Mouse (Mus musculus) forebrain, embryonic 10.5 days (tissue): Measurements from ENCODE around the gene Mtx1. TPM values are rescaled to one million over a fixed set of nuclear protein-coding genes. Genes with fewer than 3 reads are reported as not detected.
A peak's percentile ranks its signal among the peaks of the same experiment; 100 is the strongest.

Source experiments
- DNase-seq: peaks from one replicate; pipeline ENCODE4 v3.0.0-alpha.2; 2017; ENCODE audit warnings: low spot score; ENCODE audit errors: extremely low spot score
- H3K27ac ChIP-seq: fragments of 300-500 bp; sonication (generic); 2 replicates; pipeline ENCODE4 v1.5.1; 2016; ENCODE audit warnings: mild to moderate bottlenecking
- H3K27me3 ChIP-seq: fragments of 300-500 bp; sonication (generic); 2 replicates; pipeline ENCODE4 v1.6.1; 2016; ENCODE audit warnings: mild to moderate bottlenecking; ENCODE audit not compliant: poor library complexity, severe bottlenecking
- H3K36me3 ChIP-seq: fragments of 300-500 bp; sonication (generic); replicated peaks from 2 replicates; pipeline ENCODE4 v1.6.1; 2016; ENCODE audit warnings: mild to moderate bottlenecking, moderate library complexity
- H3K4me1 ChIP-seq: fragments of 300-500 bp; sonication (generic); 2 replicates; pipeline ENCODE4 v1.6.1; 2016
- H3K4me3 ChIP-seq: fragments of 300-500 bp; sonication (generic); 2 replicates; pipeline ENCODE4 v1.5.1; 2016; ENCODE audit warnings: mild to moderate bottlenecking, moderate library complexity
- H3K9me3 ChIP-seq: fragments of 300-500 bp; sonication (generic); 2 replicates; pipeline ENCODE4 v1.6.1; 2016; ENCODE audit warnings: mild to moderate bottlenecking, moderate library complexity
- WGBS: fragments of 180-500 bp; shearing (Covaris S2); methylation state at CpG from one replicate; pipeline ENCODE4 v1.1.7; 2016; 5-methylcytosine and 5-hydroxymethylcytosine counted together
- polyA plus RNA-seq: library from polyadenylated mRNA; unstranded; fragments of >200 nt; fragmentation: Nextera tagmentation; extraction: Ambion mirVana; gene quantifications from 2 replicates; pipeline ENCODE4 v1.2.1, GENCODE M21; 2016

Mtx1 gene
- polyA plus RNA-seq, 1 experiment from 2014 or later: 242 TPM

GRCm38 (mm10) chr3:89233562-89234110 is 6.7 kb upstream of the Mtx1 start:
- DNase-seq: no peak
- H3K4me3 ChIP-seq: no peak overlapping the region
- H3K27ac ChIP-seq: no peak overlapping the region
- no peaks in the 10 kb centered on the region for H3K9me3 ChIP-seq
- H3K27me3 ChIP-seq: peaks cover 33% of the 10 kb centered on the region
- H3K4me1 ChIP-seq: peaks cover 38% of the 10 kb centered on the region
- 88% methylated on average over 14 of the region's 14 CpGs for WGBS
- H3K36me3 ChIP-seq: peaks cover 65% of the 10 kb centered on the region

GRCm38 (mm10) chr3:89232614-89233013 is 5.7 kb upstream of the Mtx1 start:
- Histone ChIP-seq H3K27me3 (peaks cover 34% of the 10 kb centered on the region), H3K36me3 (peaks cover 55% of the 10 kb centered on the region), H3K27ac (no peak overlapping the region), H3K4me1 (peaks cover 40% of the 10 kb centered on the region), H3K4me3 (no peak overlapping the region), H3K9me3 (no peaks in the 10 kb centered on the region)
- DNase-seq: no peak
- WGBS: 65% methylated on average over 6 of the region's 6 CpGs

- 76% methylated on average over 16 of the region's 16 CpGs for WGBS
- Histone ChIP-seq H3K4me1 (peaks cover 48% of the 10 kb centered on the region), H3K4me3 (no peak overlapping the region), H3K36me3 (peaks cover 47% of the 10 kb centered on the region), H3K27me3 (peaks cover 34% of the 10 kb centered on the region), H3K9me3 (no peaks in the 10 kb centered on the region), H3K27ac (no peak overlapping the region)
- DNase-seq: no peak
Observed at GRCm38 (mm10) chr3:89231772-89232275, 4.9 kb upstream of the Mtx1 start.

- Histone ChIP-seq H3K4me1 (peaks cover 53% of the 10 kb centered on the region), H3K27ac (no peak overlapping the region), H3K4me3 (no peak overlapping the region), H3K36me3 (peaks cover 42% of the 10 kb centered on the region), H3K27me3 (peaks cover 36% of the 10 kb centered on the region), H3K9me3 (no peaks in the 10 kb centered on the region)
- no peak for DNase-seq
- WGBS: 76% methylated on average over 7 of the region's 7 CpGs
Observed at GRCm38 (mm10) chr3:89231345-89231744, 4.5 kb upstream of the Mtx1 start.

GRCm38 (mm10) chr3:89230561-89230960 is 3.7 kb upstream of the Mtx1 start:
- H3K9me3 ChIP-seq: no peaks in the 10 kb centered on the region
- DNase-seq: no peak
- H3K36me3 ChIP-seq: peaks cover 39% of the 10 kb centered on the region
- no peak overlapping the region for H3K4me3 ChIP-seq
- peaks cover 44% of the 10 kb centered on the region for H3K27me3 ChIP-seq
- 92% methylated on average over 2 of the region's 2 CpGs for WGBS
- H3K4me1 ChIP-seq: peaks cover 60% of the 10 kb centered on the region
- H3K27ac ChIP-seq: peak overlapping the region; percentile 46; the same call in 1 of the 2 replicates

- 0 out of 2 replicates have a peak overlapping the region, but pooled peaks have one; percentile 91 for H3K4me3 ChIP-seq
- no peak for DNase-seq
- 56% methylated on average over 4 of the region's 4 CpGs for WGBS
- H3K27me3 ChIP-seq: peaks cover 43% of the 10 kb centered on the region
- peaks cover 43% of the 10 kb centered on the region for H3K36me3 ChIP-seq
- peak overlapping the region; percentile 99; the same call in 1 of the 2 replicates for H3K27ac ChIP-seq
- no peaks in the 10 kb centered on the region for H3K9me3 ChIP-seq
- peaks cover 73% of the 10 kb centered on the region for H3K4me1 ChIP-seq
Observed at GRCm38 (mm10) chr3:89229276-89229675, 2.4 kb upstream of the Mtx1 start.

- H3K36me3 ChIP-seq: peaks cover 43% of the 10 kb centered on the region
- peaks cover 43% of the 10 kb centered on the region for H3K27me3 ChIP-seq
- WGBS: 24% methylated on average over 10 of the region's 10 CpGs
- DNase-seq: no peak
- peak within 1 kb of the TSS; percentile 91 for H3K4me3 ChIP-seq
- peaks cover 78% of the 10 kb centered on the region for H3K4me1 ChIP-seq
- H3K9me3 ChIP-seq: no peaks in the 10 kb centered on the region
- H3K27ac ChIP-seq: peak within 1 kb of the TSS; percentile 99
Observed at GRCm38 (mm10) chr3:89228836-89229235, 1.9 kb upstream of the Mtx1 start, which contains the start of gene Muc1. TSS of gene Muc1 (plus strand) at chr3:89229057.

GRCm38 (mm10) chr3:89228180-89228549 is 1.3 kb upstream of the Mtx1 start:
- DNase-seq: peak; percentile 90
- Histone ChIP-seq H3K36me3 (peaks cover 44% of the 10 kb centered on the region), H3K4me1 (peaks cover 84% of the 10 kb centered on the region), H3K27ac (peak overlapping the region; percentile 99), H3K4me3 (peak overlapping the region; percentile 91), H3K9me3 (no peaks in the 10 kb centered on the region), H3K27me3 (peaks cover 43% of the 10 kb centered on the region)
- WGBS: 1% methylated on average over 20 of the region's 20 CpGs

GRCm38 (mm10) chr3:89227307-89228179 is 655 bp upstream of the Mtx1 start:
- peak; percentile 98 for DNase-seq
- Histone ChIP-seq H3K27ac (peak overlapping the region; percentile 99), H3K4me1 (peaks cover 85% of the 10 kb centered on the region), H3K4me3 (peak overlapping the region; percentile 91), H3K9me3 (no peaks in the 10 kb centered on the region), H3K27me3 (peaks cover 43% of the 10 kb centered on the region), H3K36me3 (peaks cover 48% of the 10 kb centered on the region)
- 1% methylated on average over 41 of the region's 41 CpGs for WGBS

GRCm38 (mm10) chr3:89226361-89226760 is 527 bp downstream of the Mtx1 start:
- peaks cover 57% of the 10 kb centered on the region for H3K36me3 ChIP-seq
- no peak for DNase-seq
- H3K4me3 ChIP-seq: peak overlapping the region; percentile 91
- H3K4me1 ChIP-seq: peaks cover 88% of the 10 kb centered on the region
- H3K9me3 ChIP-seq: no peaks in the 10 kb centered on the region
- peak overlapping the region; percentile 99 for H3K27ac ChIP-seq
- H3K27me3 ChIP-seq: peaks cover 36% of the 10 kb centered on the region
- 6% methylated on average over 11 of the region's 11 CpGs for WGBS

- peak overlapping the region; percentile 99 for H3K27ac ChIP-seq
- peaks cover 34% of the 10 kb centered on the region for H3K27me3 ChIP-seq
- H3K36me3 ChIP-seq: peaks cover 61% of the 10 kb centered on the region
- DNase-seq: peak; percentile 92
- H3K4me1 ChIP-seq: peaks cover 92% of the 10 kb centered on the region
- WGBS: 5% methylated on average over 4 of the region's 4 CpGs
- H3K9me3 ChIP-seq: no peaks in the 10 kb centered on the region
- H3K4me3 ChIP-seq: peak overlapping the region; percentile 91
Observed at GRCm38 (mm10) chr3:89225918-89226317, 970 bp downstream of the Mtx1 start.

- Histone ChIP-seq H3K27ac (peak overlapping the region; percentile 99), H3K4me3 (peak overlapping the region; percentile 91), H3K36me3 (peaks cover 59% of the 10 kb centered on the region), H3K9me3 (no peaks in the 10 kb centered on the region), H3K4me1 (peaks cover 95% of the 10 kb centered on the region), H3K27me3 (peaks cover 32% of the 10 kb centered on the region)
- DNase-seq: peak; percentile 34
- 20% methylated on average over 12 of the region's 12 CpGs for WGBS
Observed at GRCm38 (mm10) chr3:89225321-89225815, 1.5 kb downstream of the Mtx1 start.
